Comparison of ENCODE assay signal across 8 mouse cellular contexts in genomic region chr8:126662797-126663784, GRCm38 (mm10).
DNase-seq lines count a peak whose midpoint lies in the region; ATAC-seq and TF ChIP-seq lines count a peak whose summit lies in the region.

No protein-coding gene starts in this region.

- H3K79me2 ChIP-seq in heart, adult 2 months (replicated peaks; ENCODE audit: control insufficient read depth, insufficient read depth, low read length), result no peaks in the 10 kb centered on the region

- intact Hi-C loops in heart, adult 2 months (cut with DNase I), result loop anchor here (2.0 kb wide), 1 partner anchor 258 kb away; no protein-coding TSS in a partner anchor

- H3K4me3 ChIP-seq in heart, adult 2 months, result no peak overlapping the region
- H3K4me3 ChIP-seq in thymus, adult 2 months (ENCODE audit: control insufficient read depth, insufficient read depth, low read length), result no peak overlapping the region

- peak overlapping the region; percentile 23; the same call in 1 of the 2 replicates for H3K9ac ChIP-seq in heart, adult 2 months (ENCODE audit: low read depth, low read length)

- H3K4me1 ChIP-seq in heart, adult 2 months (ENCODE audit: control insufficient read depth, insufficient read depth, low read length), result peaks cover 45% of the 10 kb centered on the region
- peaks cover 74% of the 10 kb centered on the region for H3K4me1 ChIP-seq in thymus, adult 2 months (replicated peaks; ENCODE audit: control insufficient read depth, insufficient read depth, low read length)

- peak; percentile 29 to 49 for DNase-seq in frontal cortex, postnatal 36 days (ENCODE audit: low spot score in 2 of 2)
- DNase-seq in frontal cortex, postnatal 14 days (ENCODE audit: low spot score in 2 of 2), result no peak
- peak; percentile 61 for DNase-seq in MN1 (ENCODE audit: low spot score)
- DNase-seq in heart, adult 2 months, result peak; percentile 43 to 57
- DNase-seq in kidney, adult 18-20 months, result peak; percentile 70
- peak; percentile 78 for DNase-seq in lung, postnatal 36 days
- DNase-seq in thymus, adult 2 months, result peak; percentile 81

- no peak for TF ChIP-seq POLR2A in heart, adult 2 months (IDR thresholded peaks at IDR 0.05; ENCODE audit: insufficient read depth, low read depth, low read length)
- TF ChIP-seq POLR2A in thymus, adult 2 months (IDR thresholded peaks at IDR 0.05; ENCODE audit: control insufficient read depth, extremely low read depth, insufficient read depth, low read length, poor library complexity), result no peak

- TF ChIP-seq CTCF in heart, adult 2 months (IDR thresholded peaks at IDR 0.05), result no peak
- TF ChIP-seq CTCF in thymus, adult 2 months (IDR thresholded peaks at IDR 0.05; ENCODE audit: borderline replicate concordance, control insufficient read depth, extremely low read depth, insufficient read depth, low read length, poor library complexity), result no peak

- ATAC-seq in cerebellum, adult (ENCODE audit: insufficient number of reproducible peaks, low FRiP score, low TSS enrichment), result no peak

- peak overlapping the region; percentile 63 for H3K27ac ChIP-seq in heart, adult 2 months
- H3K27ac ChIP-seq in thymus, adult 2 months (ENCODE audit: control insufficient read depth, insufficient read depth, low read length), result peak overlapping the region; percentile 91

- no peaks in the 10 kb centered on the region for H3K27me3 ChIP-seq in heart, adult 2 months (ENCODE audit: control insufficient read depth, insufficient read depth, low read length)
- no peaks in the 10 kb centered on the region for H3K27me3 ChIP-seq in thymus, adult 2 months (ENCODE audit: control insufficient read depth, insufficient read depth, low read length)

- WGBS in heart, adult 2 months, result 27% methylated on average over 14 of the region's 14 CpGs
- 5% methylated on average over 14 of the region's 14 CpGs for WGBS in thymus, adult 2 months

- H3K36me3 ChIP-seq in heart, adult 2 months (ENCODE audit: control insufficient read depth, insufficient read depth, low read length), result peaks cover 4% of the 10 kb centered on the region
- H3K36me3 ChIP-seq in thymus, adult 2 months (ENCODE audit: control insufficient read depth, insufficient read depth, low read length), result no peaks in the 10 kb centered on the region

- TF ChIP-seq EP300 in heart, adult 2 months (IDR thresholded peaks at IDR 0.05; ENCODE audit: insufficient read depth, low read depth, low read length), result no peak

Comparison
In these comparisons a context has a peak if more than half of its experiments do, and no peak if none do; other contexts are left out.
1. DNase-seq: peak in frontal cortex, postnatal 36 days (2 of 2), MN1 (single experiment), heart, adult 2 months (2 of 2), kidney, adult 18-20 months (single experiment), lung, postnatal 36 days (single experiment) and thymus, adult 2 months (single experiment); none in frontal cortex, postnatal 14 days (0 of 2).